Mouse (Mus musculus): ENCODE measurements around the gene Fbxo22. TPM values are rescaled to one million over a fixed set of nuclear protein-coding genes. Genes with fewer than 3 reads are reported as not detected.
"Not testable (repeated sequence)": the region's sequence is repeated elsewhere in the genome, so short reads cannot be mapped to it uniquely, and the experiment has no call there.

Gene Fbxo22
- total RNA-seq (2021): 10 to 100 TPM; 37.7 to 40.0 TPM
- long read RNA-seq, experiment 1, transcript Fbxo22-201 (7 exons, 2,112 nt): major isoform, 54 of 56 reads
- long read RNA-seq, experiment 1, partial matches to known transcripts: 0 of 56 reads
- long read RNA-seq, experiment 1, other reads (novel, unspliced or antisense): 1 of 56 reads
- long read RNA-seq, experiment 2, transcript Fbxo22-204 (6 exons, 2,009 nt): minor isoform, 5 of 81 reads
- long read RNA-seq, experiment 2, transcript Fbxo22-201 (7 exons, 2,112 nt): major isoform, 67 of 81 reads
- long read RNA-seq, experiment 2, partial matches to known transcripts: 1 of 81 reads
- long read RNA-seq, experiment 2, other reads (novel, unspliced or antisense): 8 of 81 reads

DNA sequence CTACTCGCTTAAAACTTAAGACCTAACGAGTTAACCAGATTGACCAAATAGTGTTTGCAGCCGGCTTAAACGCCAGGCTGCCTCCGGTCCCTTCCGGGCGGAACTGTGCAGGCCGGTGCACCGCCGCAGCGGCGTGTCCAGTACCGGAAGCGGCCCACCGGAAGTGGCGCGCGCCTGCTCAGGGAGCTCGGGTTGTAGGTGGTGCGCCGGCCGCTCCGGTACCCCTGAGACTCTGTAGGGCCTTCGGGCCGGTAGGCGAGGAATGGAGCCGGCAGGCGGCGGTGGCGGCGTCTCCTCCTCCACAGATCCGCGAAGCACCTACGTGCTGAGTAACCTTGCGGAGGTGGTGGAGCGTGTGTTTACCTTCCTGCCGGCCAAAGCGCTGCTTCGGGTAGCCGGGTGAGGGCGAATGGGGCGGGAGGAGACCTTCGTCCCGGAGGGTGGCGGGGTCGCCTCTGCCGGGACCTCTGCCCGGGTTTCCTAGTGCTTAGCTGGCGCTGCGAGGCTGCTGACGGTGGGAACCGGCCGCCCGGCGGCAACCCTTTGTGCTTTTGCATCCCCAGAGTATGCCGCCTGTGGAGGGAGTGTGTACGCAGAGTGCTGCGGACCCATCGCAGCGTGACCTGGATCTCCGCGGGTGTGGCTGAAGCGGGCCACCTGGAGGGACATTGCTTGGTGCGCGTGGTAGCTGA, at the start of gene Fbxo22:
TSS of gene Fbxo22 (plus strand) at position 136 of the 692 bp plus-strand sequence.
- DNase-seq (ENCODE audit: low spot score in 2 of 2): peak; percentile 79 to 82

DNA sequence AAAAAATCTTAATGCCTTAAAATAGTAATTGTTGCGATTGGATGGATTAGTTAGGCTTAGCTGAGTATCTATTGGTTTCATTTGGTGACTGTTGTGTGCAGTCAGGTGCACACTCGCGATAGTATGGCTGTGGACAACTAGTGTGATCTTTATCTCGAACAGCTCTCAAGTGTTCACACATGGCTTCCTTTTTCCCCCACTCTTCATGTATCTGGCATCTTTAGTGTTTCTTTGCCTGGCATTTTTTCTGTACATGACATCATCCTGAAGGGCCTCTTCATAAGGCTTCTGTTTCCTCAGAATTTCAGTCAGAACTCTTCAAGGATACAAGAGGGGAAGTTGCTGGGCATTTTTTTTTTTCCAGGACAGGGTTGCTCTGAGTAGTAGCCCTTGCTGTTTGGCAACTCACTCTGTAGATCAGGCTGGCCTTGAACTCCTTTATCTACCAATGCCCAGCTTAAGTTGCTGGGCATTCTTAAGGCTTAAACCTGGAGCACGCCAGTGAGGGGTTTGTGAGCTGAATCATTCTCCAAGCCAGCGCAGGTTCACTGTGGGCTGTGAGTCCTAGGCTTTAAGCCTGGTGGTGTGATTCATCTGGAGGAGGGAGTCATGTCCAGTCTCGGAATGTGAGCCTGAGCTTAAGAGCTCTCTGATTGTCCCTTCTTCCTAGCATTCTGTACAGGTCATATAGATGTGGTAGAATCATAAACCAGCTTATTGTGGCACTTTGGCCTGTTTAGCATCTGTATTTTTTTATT, 37.9 kb upstream of the Fbxo22 start:
- no peak for DNase-seq (ENCODE audit: low spot score in 2 of 2)

- no peak for DNase-seq (ENCODE audit: low spot score in 2 of 2)
Measured at GRCm38 (mm10) chr9:55172195-55172685, 36.5 kb upstream of the Fbxo22 start.

- DNase-seq (ENCODE audit: low spot score in 2 of 2): no peak
Measured at GRCm38 (mm10) chr9:55174235-55174634, 34.5 kb upstream of the Fbxo22 start.

DNA sequence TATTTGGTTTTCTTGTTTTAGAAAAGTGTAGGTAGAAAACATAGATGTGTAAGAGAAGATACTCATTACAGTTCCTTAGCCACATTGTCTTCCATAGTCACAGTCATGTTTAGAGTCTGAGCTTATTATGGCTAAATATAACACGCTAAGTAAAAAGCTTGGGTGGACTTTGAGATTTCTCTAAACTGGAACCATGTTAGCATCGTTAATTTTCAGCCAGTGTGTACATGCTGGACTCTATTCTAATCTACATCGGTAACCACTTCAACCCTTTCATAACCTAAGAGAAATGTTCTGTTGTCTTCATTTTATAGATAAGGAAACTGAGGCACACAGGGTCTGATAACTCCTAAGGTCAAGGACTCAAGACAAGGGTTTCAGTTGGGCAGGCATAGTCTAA, 12.8 kb upstream of the Fbxo22 start:
- no peak for DNase-seq (ENCODE audit: low spot score in 2 of 2)

GRCm38 (mm10) chr9:55198260-55198659, 10.5 kb upstream of the Fbxo22 start:
- DNase-seq (ENCODE audit: low spot score in 2 of 2): no peak

DNA sequence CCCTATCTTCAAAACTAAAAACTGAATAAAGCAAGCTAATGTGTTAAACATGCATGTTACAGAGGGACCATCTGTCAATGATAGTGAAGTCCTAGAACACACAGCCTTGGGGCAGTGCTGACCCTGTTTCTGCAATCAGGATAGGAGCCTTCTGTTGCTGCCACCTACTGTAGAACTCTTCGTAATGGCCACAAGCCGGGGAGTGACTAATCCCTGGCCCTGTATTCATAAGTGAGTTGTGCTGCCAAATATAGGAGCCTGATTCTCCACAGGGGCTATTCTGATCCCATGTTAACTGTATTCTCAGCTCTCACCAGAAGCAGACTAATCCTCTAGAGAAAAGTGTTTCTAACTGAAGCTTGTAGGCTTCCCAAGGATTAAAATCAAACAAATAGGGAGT, 9.4 kb upstream of the Fbxo22 start:
- no peak for DNase-seq (ENCODE audit: low spot score in 2 of 2)

GRCm38 (mm10) chr9:55208458-55208789, 301 bp upstream of the Fbxo22 start:
- no peak for DNase-seq (ENCODE audit: low spot score in 2 of 2)

- DNase-seq (ENCODE audit: low spot score in 2 of 2): no peak
Measured at GRCm38 (mm10) chr9:55211611-55212010, 2.9 kb downstream of the Fbxo22 start.

DNA sequence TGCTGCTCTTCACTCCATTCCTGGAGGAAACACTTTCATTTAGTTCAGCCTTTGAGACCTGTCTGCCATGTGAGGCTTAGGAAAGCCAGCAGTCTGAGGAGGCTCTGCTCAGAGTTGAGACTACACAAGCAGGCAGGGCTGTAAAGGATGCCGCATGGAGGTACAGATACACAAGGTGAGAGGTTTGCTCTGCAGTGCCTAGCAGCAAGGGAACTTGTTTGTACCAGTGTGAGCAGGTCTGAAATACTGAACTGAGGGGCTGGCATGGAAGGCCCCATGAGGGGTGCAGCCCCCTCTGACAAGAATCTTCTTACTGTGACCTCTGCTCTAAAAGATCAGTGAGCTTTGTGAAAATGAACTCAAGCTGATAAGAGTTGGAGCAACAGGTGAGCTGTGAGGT, 4.7 kb downstream of the Fbxo22 start:
- DNase-seq (ENCODE audit: low spot score in 2 of 2): no peak

DNA sequence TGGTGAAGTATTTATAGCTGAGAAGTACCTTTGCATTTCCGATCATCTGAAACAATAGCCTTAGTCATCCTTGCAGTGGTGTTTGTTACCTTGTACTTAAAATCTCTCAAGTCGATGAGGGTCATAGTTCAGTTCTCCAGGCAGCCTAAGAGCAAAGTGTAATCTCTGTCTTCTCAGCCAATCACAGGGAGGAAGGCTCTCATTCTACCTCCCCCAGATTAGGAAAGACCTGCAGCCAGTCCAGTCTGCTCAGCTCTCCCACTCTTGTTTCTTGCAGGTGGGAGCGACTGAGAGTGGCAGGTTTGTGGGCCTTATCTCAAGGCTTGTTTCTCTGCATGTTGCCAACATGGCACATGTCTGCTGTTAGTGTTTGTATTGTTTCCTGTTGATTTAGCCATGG, 6.3 kb downstream of the Fbxo22 start:
- DNase-seq (ENCODE audit: low spot score in 2 of 2): no peak

- no peak for DNase-seq (ENCODE audit: low spot score in 2 of 2)
Measured at GRCm38 (mm10) chr9:55215648-55216047, 6.9 kb downstream of the Fbxo22 start.

DNA sequence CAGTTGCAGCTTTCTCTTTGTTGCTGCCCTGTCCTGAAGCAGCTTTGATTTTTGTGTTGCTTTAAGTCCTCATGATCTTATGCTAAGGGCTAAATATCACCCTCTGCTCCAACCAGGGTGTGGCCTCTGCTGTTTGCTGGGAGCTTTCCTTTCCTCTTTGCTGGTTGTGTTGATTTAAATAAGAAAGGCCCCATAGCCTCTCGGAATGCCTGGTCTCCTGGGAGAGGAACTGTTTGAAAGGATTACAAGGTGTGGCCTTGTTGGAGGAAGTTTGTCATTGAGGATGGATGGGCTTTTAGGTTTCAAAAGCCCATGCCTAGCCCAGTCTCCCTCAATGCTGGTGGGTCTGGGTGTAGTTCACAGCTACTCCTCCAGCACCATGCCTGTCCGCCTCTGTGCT, 7.4 kb downstream of the Fbxo22 start:
- no peak for DNase-seq (ENCODE audit: low spot score in 2 of 2)

GRCm38 (mm10) chr9:55217381-55217780, 8.7 kb downstream of the Fbxo22 start:
- DNase-seq (ENCODE audit: low spot score in 2 of 2): no peak

DNA sequence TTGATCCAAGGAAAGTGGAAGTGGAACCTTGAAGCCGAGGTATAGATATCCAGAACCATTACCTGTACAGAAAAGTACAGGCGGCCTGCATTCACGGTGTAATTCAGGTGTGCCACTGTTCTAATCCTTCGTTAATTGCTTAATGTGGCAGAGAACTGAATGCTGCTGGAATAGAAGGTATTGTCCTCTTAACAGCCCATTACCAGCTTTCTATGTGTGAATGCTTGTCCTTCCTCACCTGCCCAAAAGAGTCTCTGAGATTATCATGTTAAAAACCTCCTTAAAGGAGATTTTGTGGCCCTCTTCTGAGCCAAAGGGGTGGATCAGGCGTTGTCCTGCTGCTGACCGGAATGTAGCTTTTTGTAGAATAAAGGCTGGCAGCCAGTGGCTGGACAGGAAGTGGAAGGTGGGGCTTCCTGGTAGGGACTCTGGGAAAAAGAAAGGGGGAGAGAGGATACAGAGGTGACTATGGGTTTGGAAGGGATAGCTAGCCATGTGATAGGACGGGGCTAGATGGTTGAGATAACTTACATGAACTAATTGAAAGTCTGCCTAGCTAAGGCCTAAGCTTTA, 16.5 kb downstream of the Fbxo22 start:
- no peak for DNase-seq (ENCODE audit: low spot score in 2 of 2)

GRCm38 (mm10) chr9:55226251-55226650, 17.5 kb downstream of the Fbxo22 start:
- peak in 1 of 2 experiments; percentile 62 for DNase-seq (ENCODE audit: low spot score in 2 of 2)

DNA sequence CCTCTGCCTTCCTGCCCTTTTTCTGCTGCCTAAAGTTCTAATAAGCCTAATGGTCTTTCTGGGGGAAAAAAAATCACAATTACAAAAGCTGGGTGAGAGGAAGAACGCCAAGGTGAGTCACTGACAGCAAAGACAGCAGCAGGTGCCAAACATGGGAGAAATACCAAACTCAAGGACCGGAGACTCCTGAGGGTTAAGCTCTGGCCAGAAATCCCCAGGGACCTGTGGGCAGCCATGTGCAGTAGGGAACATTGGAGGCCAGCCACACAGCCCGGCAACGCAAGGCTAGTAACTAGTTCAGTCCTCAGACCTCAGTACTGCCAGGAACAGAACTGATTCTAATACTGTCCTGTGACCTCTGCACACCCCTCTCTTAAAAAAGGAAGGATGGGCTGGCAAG, 19.4 kb downstream of the Fbxo22 start:
- DNase-seq (ENCODE audit: low spot score in 2 of 2): no peak

- no peak for DNase-seq (ENCODE audit: low spot score in 2 of 2)
Measured at GRCm38 (mm10) chr9:55229010-55229409, 20.3 kb downstream of the Fbxo22 start.

- no peak for DNase-seq (ENCODE audit: low spot score in 2 of 2)
Measured at GRCm38 (mm10) chr9:55231544-55231943, 22.8 kb downstream of the Fbxo22 start.

GRCm38 (mm10) chr9:55232110-55232509, 23.4 kb downstream of the Fbxo22 start:
- no peak for DNase-seq (ENCODE audit: low spot score in 2 of 2)

- DNase-seq (ENCODE audit: low spot score in 2 of 2): no peak
Measured at GRCm38 (mm10) chr9:55232586-55232985, 23.9 kb downstream of the Fbxo22 start.

- not testable (repeated sequence) for DNase-seq (ENCODE audit: low spot score in 2 of 2)
Measured at GRCm38 (mm10) chr9:55233076-55233475, 24.4 kb downstream of the Fbxo22 start.

Data from layer of hippocampus, postnatal 14 days (tissue).